Mouse (Mus musculus): Measurements from ENCODE around the gene 5330417C22Rik.

DNA sequence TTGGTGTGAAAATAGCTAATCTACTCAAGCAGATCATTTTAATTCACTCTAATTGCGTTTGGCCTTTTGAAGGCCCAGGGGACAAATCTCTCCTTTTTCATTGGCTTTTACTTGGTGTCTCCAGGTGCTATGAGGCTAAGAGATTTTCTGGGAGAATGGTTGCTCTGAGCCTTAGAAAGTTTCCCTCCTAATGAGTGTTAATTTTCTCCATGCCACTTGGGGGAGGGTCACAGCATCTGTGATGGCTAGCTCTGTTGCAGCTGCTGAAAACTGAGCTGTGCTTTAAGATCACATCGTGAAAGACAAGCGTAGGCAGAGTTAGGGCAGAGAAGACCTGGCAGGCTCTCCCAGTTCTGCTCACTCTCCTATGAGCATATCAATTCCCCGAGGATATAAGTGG, 40.9 kb downstream of the 5330417C22Rik start:
- no peak for TF ChIP-seq POLR2A (IDR thresholded peaks at IDR 0.05; ENCODE audit: borderline replicate concordance, control insufficient read depth, low read depth, low read length)
- TF ChIP-seq CTCF (IDR thresholded peaks at IDR 0.05; ENCODE audit: control insufficient read depth, insufficient read depth, low read length) = no peak

Measured in bone marrow, adult 2 months (tissue).